23 mouse cellular contexts compared by ENCODE assay signal in the genomic region with DNA sequence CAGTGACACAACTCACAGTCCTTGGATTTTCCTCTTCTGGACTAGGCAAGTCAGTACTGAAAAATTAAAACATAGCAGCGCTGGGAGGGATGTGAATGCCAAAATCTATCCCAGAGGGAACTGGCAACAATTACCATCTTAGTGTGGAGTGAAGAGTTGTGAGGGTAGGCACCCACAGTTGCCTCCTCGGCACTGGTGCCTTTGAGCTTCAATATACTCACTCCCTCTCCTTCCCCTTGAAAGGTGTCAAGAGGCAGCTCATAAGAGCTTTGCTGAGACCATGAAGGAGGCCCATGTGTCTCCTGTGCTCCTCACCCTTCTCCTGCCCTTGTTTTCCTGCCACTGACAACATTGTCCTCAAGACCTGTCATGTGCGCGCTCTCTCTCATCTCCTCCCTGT. TPM values are rescaled to one million over a fixed set of nuclear protein-coding genes. Genes with fewer than 3 reads are reported as not detected.
"Had no signal": no experiment of that assay in that cellular context is flagged by ENCODE, and none has a peak within 500 bp of the region (broad histone marks: within the 10 kb centered on the region; RNA-seq: fewer than 3 reads in every experiment).

No protein-coding gene starts in this region.

- H3K27ac ChIP-seq: layer of hippocampus, adult 2 months; limb, embryonic 10.5 days; limb, embryonic 13.5 days; liver, embryonic 13.5 days; midbrain, embryonic 12.5 days; midbrain, embryonic 15.5 days; neural tube, embryonic 13.5 days; stomach, embryonic 15.5 days had no signal

- H3K4me3 ChIP-seq: layer of hippocampus, adult 2 months; limb, embryonic 10.5 days; limb, embryonic 13.5 days; liver, embryonic 13.5 days; midbrain, embryonic 12.5 days; midbrain, embryonic 15.5 days; myocyte; neural tube, embryonic 13.5 days; stomach, embryonic 15.5 days had no signal

- H3K36me3 ChIP-seq: limb, embryonic 10.5 days; limb, embryonic 13.5 days; liver, embryonic 13.5 days; midbrain, embryonic 12.5 days; midbrain, embryonic 15.5 days; neural tube, embryonic 13.5 days; stomach, embryonic 15.5 days had no signal

- H3K9me3 ChIP-seq: limb, embryonic 10.5 days; liver, embryonic 13.5 days; midbrain, embryonic 12.5 days; midbrain, embryonic 15.5 days; neural tube, embryonic 13.5 days; stomach, embryonic 15.5 days had no signal

- ATAC-seq: midbrain, embryonic 15.5 days had no signal

- H3K4me1 ChIP-seq: liver, embryonic 13.5 days; stomach, embryonic 15.5 days had no signal

- H3K9ac ChIP-seq: limb, embryonic 13.5 days; liver, embryonic 13.5 days; midbrain, embryonic 12.5 days; midbrain, embryonic 15.5 days; neural tube, embryonic 13.5 days; stomach, embryonic 15.5 days had no signal

- H3K4me2 ChIP-seq: limb, embryonic 13.5 days; liver, embryonic 13.5 days; midbrain, embryonic 12.5 days; midbrain, embryonic 15.5 days; neural tube, embryonic 13.5 days; stomach, embryonic 15.5 days had no signal

- DNase-seq: kidney, adult 9 months; kidney, postnatal 25 days; layer of hippocampus, adult 9-11 months; liver; liver, embryonic 13.5 days; lung, adult 2 months; lung, postnatal 14 days; lung, postnatal 4 days; retina, postnatal 1 day; right cerebral cortex, postnatal 25 days; spleen, adult 18-20 months; thymus, postnatal 25 days had no signal

RNA-seq across cellular contexts. Expression of a gene that starts 5.8 kb away (rescaled TPM):
- polyA plus RNA-seq: myocyte had no signal

RNA-seq across cellular contexts. Expression of a gene that starts 5.9 kb away (rescaled TPM):
- polyA plus RNA-seq: kidney, embryonic 16.5 days; limb, embryonic 10.5 days; limb, embryonic 13.5 days; liver, embryonic 13.5 days; lung, adult 2 months; lung, embryonic 16.5 days; myocyte; thymus, postnatal 0 days had no signal
